Mouse (Mus musculus): ENCODE results near the gene Rnf6.

DNA sequence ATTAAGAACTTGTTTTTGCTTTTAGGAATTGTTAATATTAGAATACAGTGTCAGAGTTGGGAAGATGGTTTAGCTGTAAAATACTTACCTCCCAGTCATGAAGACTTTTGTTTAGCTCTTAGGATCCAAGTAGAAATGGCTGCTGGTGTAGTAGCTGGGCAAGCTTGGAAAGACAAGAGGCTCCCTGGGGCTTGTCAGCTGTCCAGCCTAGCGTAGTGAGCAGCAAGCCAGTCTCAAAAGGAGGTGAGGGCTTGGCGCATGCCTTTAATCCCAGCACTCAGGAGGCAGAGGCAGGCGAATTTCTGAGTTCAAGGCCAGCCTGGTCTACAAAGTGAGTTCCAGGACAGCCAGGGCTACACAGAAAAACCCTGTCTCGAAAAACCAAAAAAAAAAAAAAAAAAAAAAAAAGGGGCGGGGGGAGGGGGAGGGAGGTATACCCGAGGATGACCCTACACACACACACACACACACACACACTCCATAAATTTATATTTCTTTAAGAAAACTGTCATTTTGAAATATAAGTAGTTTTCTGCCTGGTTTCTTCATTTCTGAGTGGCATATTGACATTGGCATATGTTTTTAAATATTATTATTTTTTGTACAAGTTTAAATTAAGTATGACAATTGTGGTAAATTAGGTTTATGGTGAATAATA lies 44.7 kb upstream of the Rnf6 start:
- TF ChIP-seq POLR2A (IDR thresholded peaks at IDR 0.05; ENCODE audit: low read depth, low read length) = no peak
- no peak for TF ChIP-seq CTCF (conservative IDR thresholded peaks at IDR 0.05; ENCODE audit: insufficient read depth, insufficient read length, low read depth, low read length)
